ENCODE assay signal across 8 mouse cellular contexts in genomic region chr13:13784981-13785783, GRCm38 (mm10). TPM values are rescaled to one million over a fixed set of nuclear protein-coding genes. Genes with fewer than 3 reads are reported as not detected.
DNase-seq lines count a peak whose midpoint lies in the region; ATAC-seq and TF ChIP-seq lines count a peak whose summit lies in the region.

No protein-coding gene starts in this region.

- no peak overlapping the region for H3K9ac ChIP-seq in liver, embryonic 14.5 days (replicated peaks)

- no peak overlapping the region for H3K27ac ChIP-seq in kidney, adult 2 months (ENCODE audit: insufficient read depth, low read depth, low read length)
- H3K27ac ChIP-seq in hindbrain, embryonic 10.5 days, result peak overlapping the region; percentile 71; the same call in 1 of the 2 replicates
- H3K27ac ChIP-seq in liver, embryonic 14.5 days, result no peak overlapping the region
- no peak overlapping the region for H3K27ac ChIP-seq in small intestine, adult 2 months (ENCODE audit: insufficient read depth, low read depth, low read length)

- H3K4me2 ChIP-seq in liver, embryonic 14.5 days (ENCODE audit: low read depth), result peak overlapping the region; percentile 63

- H3K9me3 ChIP-seq in hindbrain, embryonic 10.5 days, result no peaks in the 10 kb centered on the region
- H3K9me3 ChIP-seq in liver, embryonic 14.5 days (ENCODE audit: control insufficient read depth, low read length), result no peaks in the 10 kb centered on the region

- TF ChIP-seq EP300 in liver, embryonic 14.5 days (IDR thresholded peaks at IDR 0.05; ENCODE audit: low read depth), result no peak

- no peak for TF ChIP-seq CTCF in kidney, adult 2 months (conservative IDR thresholded peaks at IDR 0.05; ENCODE audit: insufficient read depth, insufficient read length, low read depth, low read length)
- no peak for TF ChIP-seq CTCF in liver, embryonic 14.5 days (IDR thresholded peaks at IDR 0.05; ENCODE audit: low read depth)
- no peak for TF ChIP-seq CTCF in small intestine, adult 2 months (IDR thresholded peaks at IDR 0.05; ENCODE audit: extremely low read depth, insufficient read length, insufficient replicate concordance, low read depth, low read length)

- ATAC-seq in liver, embryonic 14.5 days (ENCODE audit: insufficient read depth), result no peak

- H3K4me3 ChIP-seq in kidney, adult 2 months (ENCODE audit: insufficient read depth, low read depth, low read length), result peak overlapping the region; percentile 48
- peak overlapping the region; percentile 63 for H3K4me3 ChIP-seq in hindbrain, embryonic 10.5 days
- H3K4me3 ChIP-seq in liver, embryonic 14.5 days (ENCODE audit: insufficient read depth in 1 of 2, low read depth in 2 of 2, low read length in 2 of 2), result no peak overlapping the region
- H3K4me3 ChIP-seq in small intestine, adult 2 months (ENCODE audit: low read depth, low read length), result peak overlapping the region; percentile 63

- WGBS in kidney, adult 2 months, result 2% methylated on average over 30 of the region's 30 CpGs
- under 1% methylated on average over 30 of the region's 30 CpGs for WGBS in hindbrain, embryonic 10.5 days
- WGBS in liver, embryonic 14.5 days (ENCODE audit: insufficient replicate concordance), result 2% methylated on average over 30 of the region's 30 CpGs
- WGBS in small intestine, adult 2 months, result 2% methylated on average over 30 of the region's 30 CpGs

- H3K4me1 ChIP-seq in kidney, adult 2 months (ENCODE audit: control insufficient read depth, insufficient read depth, low read length), result no peaks in the 10 kb centered on the region
- H3K4me1 ChIP-seq in hindbrain, embryonic 10.5 days (replicated peaks), result peaks cover 21% of the 10 kb centered on the region
- no peaks in the 10 kb centered on the region for H3K4me1 ChIP-seq in liver, embryonic 14.5 days (replicated peaks; ENCODE audit: control insufficient read depth in 2 of 2, insufficient read depth in 2 of 2, low read length in 1 of 2)
- peaks cover 6% of the 10 kb centered on the region for H3K4me1 ChIP-seq in small intestine, adult 2 months (ENCODE audit: control insufficient read depth, insufficient read depth, insufficient read length, low read length)

- peak; percentile 8 for DNase-seq in kidney, adult 2 months
- no peak for DNase-seq in kidney, adult 8-10 months
- peak; percentile 39 for DNase-seq in Muller cell, postnatal 12 days (ENCODE audit: inconsistent ontology term)
- DNase-seq in embryo, embryonic 9.5 days (ENCODE audit: extremely low spot score), result peak; percentile 51
- DNase-seq in hindbrain, embryonic 10.5 days (ENCODE audit: low spot score), result peak; percentile 42
- DNase-seq in liver, embryonic 14.5 days (ENCODE audit: low read depth in 3 of 3, low spot score in 3 of 3), result no peak
- DNase-seq in spleen, adult 18-20 months, result no peak

- TF ChIP-seq POLR2A in kidney, adult 2 months (IDR thresholded peaks at IDR 0.05; ENCODE audit: low read depth, low read length), result no peak
- no peak for TF ChIP-seq POLR2A in small intestine, adult 2 months (IDR thresholded peaks at IDR 0.05; ENCODE audit: low read depth, low read length)

- H3K27me3 ChIP-seq in kidney, adult 2 months (replicated peaks; ENCODE audit: control insufficient read depth, insufficient read depth, low read length), result no peaks in the 10 kb centered on the region
- peaks cover 52% of the 10 kb centered on the region for H3K27me3 ChIP-seq in hindbrain, embryonic 10.5 days (ENCODE audit: insufficient read depth, poor library complexity, severe bottlenecking)
- H3K27me3 ChIP-seq in liver, embryonic 14.5 days (ENCODE audit: control insufficient read depth, insufficient read depth, low read length), result peaks cover 32% of the 10 kb centered on the region
- H3K27me3 ChIP-seq in small intestine, adult 2 months (ENCODE audit: control insufficient read depth, insufficient read depth, low read length), result peaks cover 29% of the 10 kb centered on the region

- H3K36me3 ChIP-seq in kidney, adult 2 months (ENCODE audit: control insufficient read depth, insufficient read depth, low read length), result no peaks in the 10 kb centered on the region
- no peaks in the 10 kb centered on the region for H3K36me3 ChIP-seq in hindbrain, embryonic 10.5 days
- no peaks in the 10 kb centered on the region for H3K36me3 ChIP-seq in liver, embryonic 14.5 days (replicated peaks; ENCODE audit: control insufficient read depth, insufficient read depth, low read depth)
- H3K36me3 ChIP-seq in small intestine, adult 2 months (ENCODE audit: control insufficient read depth, insufficient read depth, low read length), result no peaks in the 10 kb centered on the region

RNA-seq across cellular contexts. Expression of gene Gng4, which starts 1.3 kb away (rescaled TPM):
- 1.4 and 4.5 TPM in 2 replicates for polyA plus RNA-seq in kidney, adult 2 months (2012; rRNA removed)
- 1.7 and 2.9 TPM in 2 replicates for polyA plus RNA-seq in hindbrain, embryonic 10.5 days (2016; fragmentation: Nextera tagmentation; extraction: Ambion mirVana)
- 0.02 and 0.04 TPM in 2 replicates for polyA plus RNA-seq in liver, embryonic 14.5 days (2012; rRNA removed)
- polyA plus RNA-seq in liver, embryonic 14.5 days (2014; fragmentation: Nextera tagmentation; extraction: Ambion mirVana), result not detected in 2 replicates
- polyA plus RNA-seq in small intestine, adult 2 months (2012; rRNA removed), result 0.72 and 1.6 TPM in 2 replicates

Comparison
In these comparisons a context has a peak if more than half of its experiments do, and no peak if none do; other contexts are left out.
1. DNase-seq: peak in kidney, adult 2 months (single experiment), Muller cell, postnatal 12 days (single experiment), embryo, embryonic 9.5 days (single experiment) and hindbrain, embryonic 10.5 days (single experiment); none in kidney, adult 8-10 months (0 of 2), liver, embryonic 14.5 days (0 of 3) and spleen, adult 18-20 months (0 of 2).
2. H3K4me3 ChIP-seq: peak in kidney, adult 2 months (single experiment), hindbrain, embryonic 10.5 days (single experiment) and small intestine, adult 2 months (single experiment); none in liver, embryonic 14.5 days (0 of 2).